Mouse (Mus musculus): ENCODE measurements around the gene Spa17. TPM values are rescaled to one million over a fixed set of nuclear protein-coding genes. Genes with fewer than 3 reads are reported as not detected.

Spa17 gene
- 2.4 and 2.8 TPM in 2 replicates for polyA plus RNA-seq (2015; fragmentation: Nextera tagmentation; extraction: Ambion mirVana)

- peak within 1 kb of the TSS; percentile 75 for H3K4me3 ChIP-seq (replicated peaks)
- H3K4me2 ChIP-seq, result peak within 1 kb of the TSS; percentile 91
- no peaks in the 10 kb centered on the region for H3K27me3 ChIP-seq
- peak; percentile 96 for ATAC-seq (ENCODE audit: low read depth)
- no peaks in the 10 kb centered on the region for H3K9me3 ChIP-seq (replicated peaks)
- DNase-seq, result peak; percentile 83
- WGBS (ENCODE audit: insufficient replicate concordance), result under 1% methylated on average over 45 of the region's 45 CpGs
- H3K36me3 ChIP-seq, result no peaks in the 10 kb centered on the region
- H3K9ac ChIP-seq, result peak within 1 kb of the TSS; percentile 78
- peaks cover 26% of the 10 kb centered on the region for H3K4me1 ChIP-seq (replicated peaks)
- H3K27ac ChIP-seq, result peak within 1 kb of the TSS; percentile 70
These were observed at the start of gene Spa17 for GRCm38 (mm10) chr9:37613182-37613910. Gene Spa17, minus strand, starts transcription at chr9:37613722.

GRCm38 (mm10) chr9:37663210-37663609, 49.7 kb upstream of the Spa17 start:
- H3K36me3 ChIP-seq, result no peaks in the 10 kb centered on the region
- H3K4me2 ChIP-seq, result no peak overlapping the region
- no peaks in the 10 kb centered on the region for H3K4me1 ChIP-seq (replicated peaks)
- H3K9ac ChIP-seq, result no peak overlapping the region
- WGBS (ENCODE audit: insufficient replicate concordance), result 56% methylated on average over 1 of the region's 1 CpGs
- no peaks in the 10 kb centered on the region for H3K27me3 ChIP-seq
- no peak overlapping the region for H3K4me3 ChIP-seq (replicated peaks)
- DNase-seq (no peak), ATAC-seq (ENCODE audit: low read depth) (no peak)
- no peak overlapping the region for H3K27ac ChIP-seq
- no peaks in the 10 kb centered on the region for H3K9me3 ChIP-seq (replicated peaks)

- Histone ChIP-seq H3K9ac (no peak overlapping the region), H3K4me1 (replicated peaks) (peaks cover 14% of the 10 kb centered on the region), H3K27ac (no peak overlapping the region), H3K4me2 (no peak overlapping the region), H3K36me3 (peaks cover 1% of the 10 kb centered on the region; the same call in 1 of the 2 replicates), H3K27me3 (no peaks in the 10 kb centered on the region), H3K4me3 (replicated peaks) (no peak overlapping the region), H3K9me3 (replicated peaks) (no peaks in the 10 kb centered on the region)
- ATAC-seq (ENCODE audit: low read depth), result no peak
- DNase-seq, result no peak
- WGBS (ENCODE audit: insufficient replicate concordance), result 61% methylated on average over 6 of the region's 6 CpGs
These were observed 45.9 kb upstream of the Spa17 start for GRCm38 (mm10) chr9:37659413-37659812.

GRCm38 (mm10) chr9:37656931-37657481, 43.5 kb upstream of the Spa17 start, which contains the start of gene Tbrg1:
Gene Tbrg1, minus strand, starts transcription at chr9:37657312.
- WGBS (ENCODE audit: insufficient replicate concordance), result under 1% methylated on average over 36 of the region's 36 CpGs
- H3K27me3 ChIP-seq, result no peaks in the 10 kb centered on the region
- ATAC-seq (ENCODE audit: low read depth) (peak; percentile 92), DNase-seq (peak; percentile 76)
- H3K4me2 ChIP-seq, result peak within 1 kb of the TSS; percentile 69
- peaks cover 14% of the 10 kb centered on the region for H3K4me1 ChIP-seq (replicated peaks)
- H3K9ac ChIP-seq, result peak within 1 kb of the TSS; percentile 85
- peak within 1 kb of the TSS; percentile 85 for H3K27ac ChIP-seq
- H3K4me3 ChIP-seq (replicated peaks), result peak within 1 kb of the TSS; percentile 84
- peaks cover 25% of the 10 kb centered on the region for H3K36me3 ChIP-seq
- H3K9me3 ChIP-seq (replicated peaks), result no peaks in the 10 kb centered on the region

GRCm38 (mm10) chr9:37656439-37656881, 42.9 kb upstream of the Spa17 start:
- ATAC-seq (ENCODE audit: low read depth), result peak; percentile 24
- DNase-seq, result peak; percentile 5
- 1% methylated on average over 10 of the region's 10 CpGs for WGBS (ENCODE audit: insufficient replicate concordance)

GRCm38 (mm10) chr9:37655961-37656360, 42.4 kb upstream of the Spa17 start:
- no peaks in the 10 kb centered on the region for H3K9me3 ChIP-seq (replicated peaks)
- peak overlapping the region; percentile 85; the same call in 1 of the 2 replicates for H3K27ac ChIP-seq
- H3K9ac ChIP-seq, result peak overlapping the region; percentile 85
- no peaks in the 10 kb centered on the region for H3K27me3 ChIP-seq
- DNase-seq (no peak), ATAC-seq (ENCODE audit: low read depth) (no peak)
- H3K4me2 ChIP-seq, result peak overlapping the region; percentile 69
- H3K4me3 ChIP-seq (replicated peaks), result peak overlapping the region; percentile 84
- 34% methylated on average over 8 of the region's 8 CpGs for WGBS (ENCODE audit: insufficient replicate concordance)
- peaks cover 14% of the 10 kb centered on the region for H3K4me1 ChIP-seq (replicated peaks)
- H3K36me3 ChIP-seq, result peaks cover 33% of the 10 kb centered on the region

More at GRCm38 (mm10) chr9:37656439-37656881, 42.9 kb upstream of the Spa17 start:
- peak overlapping the region; percentile 84 for H3K4me3 ChIP-seq (replicated peaks)
- peak overlapping the region; percentile 85 for H3K9ac ChIP-seq
- no peaks in the 10 kb centered on the region for H3K9me3 ChIP-seq (replicated peaks)
- H3K27ac ChIP-seq, result peak overlapping the region; percentile 85
- H3K4me1 ChIP-seq (replicated peaks), result peaks cover 14% of the 10 kb centered on the region
- H3K36me3 ChIP-seq, result peaks cover 28% of the 10 kb centered on the region
- no peaks in the 10 kb centered on the region for H3K27me3 ChIP-seq
- peak overlapping the region; percentile 69 for H3K4me2 ChIP-seq

- 70% methylated on average over 5 of the region's 5 CpGs for WGBS (ENCODE audit: insufficient replicate concordance)
- Histone ChIP-seq H3K36me3 (peaks cover 54% of the 10 kb centered on the region), H3K27me3 (no peaks in the 10 kb centered on the region), H3K4me3 (replicated peaks) (no peak overlapping the region), H3K4me1 (replicated peaks) (peaks cover 14% of the 10 kb centered on the region), H3K27ac (no peak overlapping the region), H3K9ac (no peak overlapping the region), H3K9me3 (replicated peaks) (no peaks in the 10 kb centered on the region), H3K4me2 (no peak overlapping the region)
- no peak for ATAC-seq (ENCODE audit: low read depth)
- no peak for DNase-seq
These were observed 40.3 kb upstream of the Spa17 start for GRCm38 (mm10) chr9:37653836-37654235.

- ATAC-seq (ENCODE audit: low read depth) (no peak), DNase-seq (no peak)
- Histone ChIP-seq H3K4me2 (no peak overlapping the region), H3K36me3 (peaks cover 80% of the 10 kb centered on the region), H3K9ac (no peak overlapping the region), H3K27me3 (no peaks in the 10 kb centered on the region), H3K4me1 (replicated peaks) (peaks cover 6% of the 10 kb centered on the region), H3K4me3 (replicated peaks) (no peak overlapping the region), H3K27ac (no peak overlapping the region), H3K9me3 (replicated peaks) (no peaks in the 10 kb centered on the region)
- 81% methylated on average over 5 of the region's 5 CpGs for WGBS (ENCODE audit: insufficient replicate concordance)
These were observed 37.1 kb upstream of the Spa17 start for GRCm38 (mm10) chr9:37650639-37651038.

GRCm38 (mm10) chr9:37646246-37646645, 32.7 kb upstream of the Spa17 start:
- DNase-seq (no peak), ATAC-seq (ENCODE audit: low read depth) (no peak)
- H3K4me1 ChIP-seq (replicated peaks), result no peaks in the 10 kb centered on the region
- no peaks in the 10 kb centered on the region for H3K27me3 ChIP-seq
- no peak overlapping the region for H3K4me3 ChIP-seq (replicated peaks)
- no peaks in the 10 kb centered on the region for H3K9me3 ChIP-seq (replicated peaks)
- H3K4me2 ChIP-seq, result no peak overlapping the region
- no peak overlapping the region for H3K27ac ChIP-seq
- WGBS (ENCODE audit: insufficient replicate concordance), result 87% methylated on average over 3 of the region's 3 CpGs
- H3K36me3 ChIP-seq, result peaks cover 50% of the 10 kb centered on the region
- H3K9ac ChIP-seq, result no peak overlapping the region

- Histone ChIP-seq H3K27me3 (no peaks in the 10 kb centered on the region), H3K9ac (no peak overlapping the region), H3K27ac (no peak overlapping the region), H3K4me3 (replicated peaks) (no peak overlapping the region), H3K36me3 (no peaks in the 10 kb centered on the region), H3K4me1 (replicated peaks) (no peaks in the 10 kb centered on the region), H3K9me3 (replicated peaks) (no peaks in the 10 kb centered on the region), H3K4me2 (no peak overlapping the region)
- 68% methylated on average over 3 of the region's 3 CpGs for WGBS (ENCODE audit: insufficient replicate concordance)
- ATAC-seq (ENCODE audit: low read depth) (no peak), DNase-seq (no peak)
These were observed 25.2 kb upstream of the Spa17 start for GRCm38 (mm10) chr9:37638721-37639120.

- 47% methylated on average over 6 of the region's 6 CpGs for WGBS (ENCODE audit: insufficient replicate concordance)
- no peak overlapping the region for H3K9ac ChIP-seq
- no peak overlapping the region for H3K27ac ChIP-seq
These were observed 23.4 kb upstream of the Spa17 start for GRCm38 (mm10) chr9:37636800-37637542.

More at GRCm38 (mm10) chr9:37636800-37637542, 23.4 kb upstream of the Spa17 start:
- H3K9me3 ChIP-seq (replicated peaks), result no peaks in the 10 kb centered on the region
- no peaks in the 10 kb centered on the region for H3K27me3 ChIP-seq
- no peak overlapping the region for H3K4me3 ChIP-seq (replicated peaks)
- no peaks in the 10 kb centered on the region for H3K4me1 ChIP-seq (replicated peaks)
- no peak overlapping the region for H3K4me2 ChIP-seq
- no peaks in the 10 kb centered on the region for H3K36me3 ChIP-seq
- ATAC-seq (ENCODE audit: low read depth) (no peak), DNase-seq (no peak)
